Mouse (Mus musculus) midbrain, embryonic 16.5 days (tissue): Measurements from ENCODE around the gene Rbp1. TPM values are rescaled to one million over a fixed set of nuclear protein-coding genes. Genes with fewer than 3 reads are reported as not detected.

Experiments
- ATAC-seq: fragments of 200-750 bp; cut with Nextera tagmentation; 2 replicates; pipeline ENCODE4 v1.8.0; 2017; ENCODE audit warnings: moderate TSS enrichment
- H3K27ac ChIP-seq: fragments of 300-500 bp; sonication (generic); 2 replicates; pipeline ENCODE4 v1.5.1; 2014; ENCODE audit warnings: mild to moderate bottlenecking, low read length, mixed read lengths
- H3K27me3 ChIP-seq: fragments of 300-500 bp; sonication (generic); 2 replicates; pipeline ENCODE4 v1.6.1; 2014; ENCODE audit warnings: low read depth, low read length, mixed read lengths; ENCODE audit not compliant: control insufficient read depth, insufficient read depth
- H3K36me3 ChIP-seq: fragments of 300-500 bp; sonication (generic); 2 replicates; pipeline ENCODE4 v1.6.1; 2014; ENCODE audit warnings: mild to moderate bottlenecking, low read length, moderate library complexity, mixed read lengths; ENCODE audit not compliant: control insufficient read depth, insufficient read depth
- H3K4me1 ChIP-seq: fragments of 300-500 bp; sonication (generic); 2 replicates; pipeline ENCODE4 v1.6.1; 2014; ENCODE audit warnings: mild to moderate bottlenecking, low read length, mixed read lengths; ENCODE audit not compliant: control insufficient read depth, insufficient read depth
- H3K4me2 ChIP-seq: fragments of 300-500 bp; sonication (generic); 2 replicates; pipeline ENCODE4 v1.6.1; 2014; ENCODE audit warnings: mild to moderate bottlenecking, low read length, mixed read lengths
- H3K4me3 ChIP-seq: fragments of 300-500 bp; sonication (generic); 2 replicates; pipeline ENCODE4 v1.5.1; 2014; ENCODE audit warnings: low read depth, mild to moderate bottlenecking, low read length, moderate library complexity, mixed read lengths
- H3K9ac ChIP-seq: fragments of 300-500 bp; sonication (generic); 2 replicates; pipeline ENCODE4 v1.6.1; 2014; ENCODE audit warnings: low read depth, low read length, mixed read lengths
- H3K9me3 ChIP-seq: fragments of 300-500 bp; sonication (generic); replicated peaks from 2 replicates; pipeline ENCODE4 v1.6.1; 2014; ENCODE audit warnings: mild to moderate bottlenecking, low read length, mixed read lengths; ENCODE audit not compliant: control insufficient read depth, poor library complexity, severe bottlenecking
- WGBS: fragments of 180-500 bp; shearing (Covaris S2); extraction: QIAGEN DNeasy Blood & Tissue Kit; methylation state at CpG from one replicate; pipeline ENCODE4 v1.1.7; 2014; 5-methylcytosine and 5-hydroxymethylcytosine counted together
- polyA plus RNA-seq: library from polyadenylated mRNA; unstranded; fragments of >200 nt; fragmentation: Nextera tagmentation; extraction: Ambion mirVana; gene quantifications from 2 replicates; pipeline ENCODE4 v1.2.1, GENCODE M21; 2015

The Rbp1 gene
- polyA plus RNA-seq, 1 experiment from 2014 or later: 20.1 TPM

- Histone ChIP-seq H3K4me1 (no peaks in the 10 kb centered on the region), H3K27me3 (no peaks in the 10 kb centered on the region), H3K27ac (no peak overlapping the region), H3K36me3 (no peaks in the 10 kb centered on the region), H3K4me2 (no peak overlapping the region), H3K9me3 (no peaks in the 10 kb centered on the region), H3K4me3 (no peak overlapping the region), H3K9ac (no peak overlapping the region)
- 92% methylated on average over 2 of the region's 2 CpGs for WGBS
- ATAC-seq: no peak
Observed at GRCm38 (mm10) chr9:98480172-98480749, 57.5 kb downstream of the Rbp1 start.

DNA sequence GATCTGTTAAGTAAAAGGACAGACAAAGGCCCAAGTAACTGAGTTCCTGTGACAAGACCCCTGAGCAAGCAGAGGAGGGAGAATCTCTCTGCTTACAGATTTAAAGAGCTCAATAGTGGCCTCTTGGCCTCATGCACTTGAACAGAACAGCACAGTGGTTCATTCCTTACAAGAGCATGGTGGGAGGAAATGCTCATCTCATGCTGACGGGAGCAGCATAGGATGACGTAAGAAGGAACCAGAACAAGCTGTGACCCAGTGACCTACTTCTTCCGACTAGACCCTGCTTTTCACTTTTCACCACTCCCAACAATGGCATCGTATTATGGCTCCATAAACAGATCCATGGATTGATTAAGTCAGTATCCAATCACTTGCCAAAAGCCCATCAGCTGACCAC lies 59.5 kb downstream of the Rbp1 start:
- no peaks in the 10 kb centered on the region for H3K36me3 ChIP-seq
- WGBS: 75% methylated on average over 4 of the region's 4 CpGs
- no peak overlapping the region for H3K27ac ChIP-seq
- no peaks in the 10 kb centered on the region for H3K4me1 ChIP-seq
- no peak overlapping the region for H3K4me3 ChIP-seq
- H3K9ac ChIP-seq: no peak overlapping the region
- ATAC-seq: no peak
- H3K4me2 ChIP-seq: no peak overlapping the region
- no peaks in the 10 kb centered on the region for H3K27me3 ChIP-seq
- H3K9me3 ChIP-seq: no peaks in the 10 kb centered on the region

- 81% methylated on average over 7 of the region's 7 CpGs for WGBS
- no peaks in the 10 kb centered on the region for H3K4me1 ChIP-seq
- no peak overlapping the region for H3K9ac ChIP-seq
- H3K9me3 ChIP-seq: no peaks in the 10 kb centered on the region
- H3K27ac ChIP-seq: no peak overlapping the region
- no peak overlapping the region for H3K4me3 ChIP-seq
- no peak for ATAC-seq
- H3K4me2 ChIP-seq: no peak overlapping the region
- no peaks in the 10 kb centered on the region for H3K36me3 ChIP-seq
- H3K27me3 ChIP-seq: no peaks in the 10 kb centered on the region
Observed at GRCm38 (mm10) chr9:98485020-98485419, 62.3 kb downstream of the Rbp1 start.

DNA sequence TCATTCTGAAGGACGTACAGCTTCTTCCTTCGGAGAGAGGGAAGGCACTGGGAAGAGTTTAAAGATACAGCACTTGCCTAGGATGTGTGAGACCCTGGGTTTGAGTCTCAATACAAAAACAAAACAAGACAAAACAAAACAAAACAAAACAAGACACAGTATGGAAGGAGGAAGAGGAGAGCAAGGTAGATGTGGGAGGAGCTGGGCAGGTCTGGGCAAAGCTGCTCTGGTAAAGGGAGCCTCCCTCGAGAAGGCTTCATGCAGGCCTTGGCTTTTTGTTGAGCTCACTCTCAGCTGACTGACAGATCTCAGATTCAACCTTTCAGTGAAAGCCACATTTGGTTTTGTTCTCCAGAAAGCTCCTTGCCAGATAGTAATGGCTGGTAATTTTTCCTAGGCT lies 63.1 kb downstream of the Rbp1 start, which contains the start of gene Rbp2:
Rbp2 (plus strand) TSS at position 301 of the 400 bp plus-strand sequence.
- no peak for ATAC-seq

GRCm38 (mm10) chr9:98487273-98487672 lies 64.5 kb downstream of the Rbp1 start:
- WGBS: 73% methylated on average over 6 of the region's 6 CpGs
- Histone ChIP-seq H3K36me3 (no peaks in the 10 kb centered on the region), H3K27ac (no peak overlapping the region), H3K4me3 (no peak overlapping the region), H3K27me3 (no peaks in the 10 kb centered on the region), H3K4me1 (no peaks in the 10 kb centered on the region), H3K9me3 (no peaks in the 10 kb centered on the region), H3K4me2 (no peak overlapping the region), H3K9ac (no peak overlapping the region)
- no peak for ATAC-seq

More for the DNA sequence above, 63.1 kb downstream of the Rbp1 start, which contains the start of gene Rbp2:
- Histone ChIP-seq H3K4me1 (no peaks in the 10 kb centered on the region), H3K27ac (no peak within 1 kb of the TSS), H3K9me3 (no peaks in the 10 kb centered on the region), H3K4me2 (no peak within 1 kb of the TSS), H3K36me3 (no peaks in the 10 kb centered on the region), H3K4me3 (no peak within 1 kb of the TSS), H3K27me3 (no peaks in the 10 kb centered on the region), H3K9ac (no peak within 1 kb of the TSS)
- 92% methylated on average over 3 of the region's 3 CpGs for WGBS

- Histone ChIP-seq H3K4me1 (no peaks in the 10 kb centered on the region), H3K4me2 (no peak overlapping the region), H3K27ac (no peak overlapping the region), H3K27me3 (no peaks in the 10 kb centered on the region), H3K9ac (no peak overlapping the region), H3K36me3 (no peaks in the 10 kb centered on the region), H3K9me3 (no peaks in the 10 kb centered on the region), H3K4me3 (no peak overlapping the region)
- ATAC-seq: no peak
- WGBS: 86% methylated on average over 4 of the region's 4 CpGs
Observed at GRCm38 (mm10) chr9:98489532-98489931, 66.8 kb downstream of the Rbp1 start.

GRCm38 (mm10) chr9:98490128-98490527 lies 67.4 kb downstream of the Rbp1 start:
- Histone ChIP-seq H3K9me3 (no peaks in the 10 kb centered on the region), H3K27me3 (no peaks in the 10 kb centered on the region), H3K4me1 (no peaks in the 10 kb centered on the region), H3K4me3 (no peak overlapping the region), H3K4me2 (no peak overlapping the region), H3K27ac (no peak overlapping the region), H3K9ac (no peak overlapping the region), H3K36me3 (no peaks in the 10 kb centered on the region)
- 61% methylated on average over 4 of the region's 4 CpGs for WGBS
- ATAC-seq: no peak

GRCm38 (mm10) chr9:98491071-98491470 lies 68.3 kb downstream of the Rbp1 start:
- no peak overlapping the region for H3K27ac ChIP-seq
- ATAC-seq: no peak
- no peaks in the 10 kb centered on the region for H3K9me3 ChIP-seq
- 88% methylated on average over 5 of the region's 5 CpGs for WGBS
- H3K4me1 ChIP-seq: no peaks in the 10 kb centered on the region
- no peaks in the 10 kb centered on the region for H3K27me3 ChIP-seq
- H3K9ac ChIP-seq: no peak overlapping the region
- no peak overlapping the region for H3K4me2 ChIP-seq
- no peaks in the 10 kb centered on the region for H3K36me3 ChIP-seq
- no peak overlapping the region for H3K4me3 ChIP-seq

GRCm38 (mm10) chr9:98492212-98492611 lies 69.5 kb downstream of the Rbp1 start:
- Histone ChIP-seq H3K27me3 (no peaks in the 10 kb centered on the region), H3K4me2 (no peak overlapping the region), H3K4me1 (peaks cover 2% of the 10 kb centered on the region), H3K36me3 (no peaks in the 10 kb centered on the region), H3K9me3 (no peaks in the 10 kb centered on the region), H3K4me3 (no peak overlapping the region), H3K27ac (no peak overlapping the region), H3K9ac (no peak overlapping the region)
- 91% methylated on average over 5 of the region's 5 CpGs for WGBS
- no peak for ATAC-seq
